Mouse (Mus musculus) gastrocnemius, adult 2 months (tissue): ENCODE data around the gene Slc19a2. TPM values are rescaled to one million over a fixed set of nuclear protein-coding genes. Genes with fewer than 3 reads are reported as not detected.
A peak's percentile ranks its signal among the peaks of the same experiment; 100 is the strongest.

Experiments
- DNase-seq: peaks from one replicate; pipeline ENCODE4 v3.0.0; 2022
- H3K27ac ChIP-seq: fragments of 200-600 bp; 2 replicates; pipeline ENCODE4 v1.8.1; 2022; ENCODE audit warnings: mild to moderate bottlenecking
- H3K4me3 ChIP-seq: fragments of 200-600 bp; 2 replicates; pipeline ENCODE4 v1.8.1; 2022; ENCODE audit warnings: mild to moderate bottlenecking, moderate library complexity
- CTCF ChIP-seq: fragments of 200-600 bp; IDR thresholded peaks from 2 replicates; pipeline ENCODE4 v1.8.1; 2022; ENCODE audit warnings: antibody characterized with exemption, mild to moderate bottlenecking, moderate library complexity
- intact Hi-C: fragments of 180-260 bp; cut with DNase I; formaldehyde crosslinking; loops from one replicate; pipeline ENCODE4 v1.15.1; 2025
- total RNA-seq, 2 experiments: library from RNA; stranded (reverse); gene quantifications; 2 replicates each; pipeline ENCODE4 v1.2.3; 2021

The Slc19a2 gene
- total RNA-seq, 2 experiments from 2014 or later, result 2.6 to 2.8 TPM

- H3K27ac ChIP-seq, result peak overlapping the region; percentile 93
- H3K4me3 ChIP-seq, result peak overlapping the region; percentile 97
- TF ChIP-seq CTCF, result no peak
- no peak for DNase-seq
- intact Hi-C loops, result loop anchor here (2.0 kb wide), 1 partner anchor 929 kb away; the partner anchor contains the start of gene Tiprl
These were observed 59.1 kb downstream of the Slc19a2 start for GRCm38 (mm10) chr1:164307922-164308321.

- TF ChIP-seq CTCF, result no peak
- H3K4me3 ChIP-seq, result no peak overlapping the region
- no peak for DNase-seq
- intact Hi-C loops, result no loop called here
- no peak overlapping the region for H3K27ac ChIP-seq
These were observed 65.2 kb downstream of the Slc19a2 start for GRCm38 (mm10) chr1:164314085-164314484.

Other genes starting within 250 kb of the Slc19a2 start
- gene Sele, start 200.8 kb upstream of the Slc19a2 start, total RNA-seq, result not detected
- under 1 TPM in 1 of 2 experiments, not detected in 1; 0.15 TPM for gene Sell, start 187.1 kb upstream of the Slc19a2 start, total RNA-seq
- gene Selp, start 133.8 kb upstream of the Slc19a2 start, total RNA-seq, result under 1 TPM; 0.42 to 0.54 TPM
- under 1 TPM; 0.05 to 0.08 TPM for gene F5, start 97.2 kb upstream of the Slc19a2 start, total RNA-seq
- 10 to 100 TPM; 11.2 to 11.8 TPM for gene Ccdc181, start 26.5 kb downstream of the Slc19a2 start, total RNA-seq
- gene Nme7, start 55.1 kb downstream of the Slc19a2 start, total RNA-seq, result 1 to 10 TPM; 1.4 TPM
- 10 to 100 TPM; 26.5 to 28.0 TPM for gene Blzf1, start 58.4 kb downstream of the Slc19a2 start, total RNA-seq
- gene Atp1b1, start 209.3 kb downstream of the Slc19a2 start, total RNA-seq, result 100 to 1,000 TPM; 115 to 262 TPM